Mouse (Mus musculus): Measurements from ENCODE around the gene P2rx6. TPM values are rescaled to one million over a fixed set of nuclear protein-coding genes. Genes with fewer than 3 reads are reported as not detected.

Gene P2rx6
- total and polyA plus RNA-seq, 3 experiments, result 0.78 to 2.9 (median 0.89) TPM

DNA sequence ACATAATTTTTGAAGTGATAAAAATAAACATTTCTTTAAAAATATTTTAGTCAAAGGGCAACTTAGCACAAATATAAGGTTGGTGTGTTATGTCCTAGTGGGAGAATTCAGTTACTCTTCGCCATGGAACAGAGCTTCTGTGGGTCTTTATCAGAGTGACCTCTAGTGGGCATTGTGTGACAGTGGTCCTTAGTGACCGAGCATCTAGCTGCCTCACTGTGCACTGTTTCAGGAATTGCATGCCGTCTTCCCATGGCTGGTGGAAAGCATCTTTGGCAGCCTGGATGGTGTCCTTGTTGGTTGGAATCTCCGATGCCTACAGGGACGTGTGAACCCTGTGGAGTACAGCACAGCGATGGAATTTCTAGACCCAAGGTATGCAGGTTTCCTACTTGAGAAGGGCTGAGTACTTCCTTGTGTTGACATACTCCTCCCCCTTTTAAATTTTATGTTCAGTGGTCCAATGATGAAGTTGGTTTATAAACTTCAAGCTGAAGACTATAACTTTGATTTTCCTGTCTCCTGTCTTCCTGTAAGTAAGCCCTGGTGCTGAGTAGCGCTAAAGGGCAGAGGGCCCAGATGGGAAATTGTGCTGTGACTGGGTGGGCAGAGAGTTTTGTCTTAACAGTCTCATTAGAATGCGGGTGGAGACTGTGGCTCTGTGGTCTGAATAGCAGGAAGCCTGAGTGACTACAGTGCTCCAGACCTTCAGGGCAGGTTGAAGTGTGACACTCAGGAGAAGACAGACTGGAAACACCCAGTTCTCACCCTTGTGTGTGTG is 64.0 kb downstream of the P2rx6 start:
- no peaks in the 10 kb centered on the region for H3K27me3 ChIP-seq (ENCODE audit: control insufficient read depth, insufficient read depth, low read length)
- no peak overlapping the region for H3K27ac ChIP-seq
- intact Hi-C loops (cut with DNase I), result no loop called here
- H3K4me3 ChIP-seq, result no peak overlapping the region
- no peak for DNase-seq
- no peak overlapping the region for H3K9ac ChIP-seq (ENCODE audit: low read depth, low read length)
- no peaks in the 10 kb centered on the region for H3K4me1 ChIP-seq (ENCODE audit: control insufficient read depth, insufficient read depth, low read length)
- no peaks in the 10 kb centered on the region for H3K79me2 ChIP-seq (replicated peaks; ENCODE audit: control insufficient read depth, insufficient read depth, low read length)
- WGBS, result 66% methylated on average over 8 of the region's 8 CpGs
- TF ChIP-seq EP300 (IDR thresholded peaks at IDR 0.05; ENCODE audit: insufficient read depth, low read depth, low read length), result no peak
- TF ChIP-seq CTCF (IDR thresholded peaks at IDR 0.05), result peak; percentile 71
- no peaks in the 10 kb centered on the region for H3K36me3 ChIP-seq (ENCODE audit: control insufficient read depth, insufficient read depth, low read length)

DNA sequence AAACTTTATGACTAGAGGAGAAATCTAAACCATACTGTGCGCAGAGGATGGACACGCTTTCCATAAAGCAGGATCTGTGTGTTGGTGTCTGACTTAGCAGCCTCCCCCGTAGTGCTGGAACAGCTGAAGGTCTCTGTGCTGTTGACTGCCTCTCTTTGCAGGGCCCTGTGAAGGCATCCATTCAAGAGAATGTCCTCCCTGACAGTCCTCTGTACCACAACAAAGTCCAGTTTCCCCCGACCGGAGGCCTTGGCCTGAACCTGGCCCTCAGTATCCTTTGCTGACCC is 64.5 kb downstream of the P2rx6 start:
- no peak for TF ChIP-seq CTCF (IDR thresholded peaks at IDR 0.05)
- TF ChIP-seq POLR2A (IDR thresholded peaks at IDR 0.05; ENCODE audit: insufficient read depth, low read depth, low read length), result no peak
- TF ChIP-seq EP300 (IDR thresholded peaks at IDR 0.05; ENCODE audit: insufficient read depth, low read depth, low read length), result no peak
- intact Hi-C loops (cut with DNase I), result no loop called here
- no peak overlapping the region for H3K27ac ChIP-seq
- 98% methylated on average over 5 of the region's 5 CpGs for WGBS
- no peaks in the 10 kb centered on the region for H3K36me3 ChIP-seq (ENCODE audit: control insufficient read depth, insufficient read depth, low read length)
- no peaks in the 10 kb centered on the region for H3K4me1 ChIP-seq (ENCODE audit: control insufficient read depth, insufficient read depth, low read length)
- no peak overlapping the region for H3K9ac ChIP-seq (ENCODE audit: low read depth, low read length)
- no peaks in the 10 kb centered on the region for H3K79me2 ChIP-seq (replicated peaks; ENCODE audit: control insufficient read depth, insufficient read depth, low read length)
- H3K4me3 ChIP-seq, result no peak overlapping the region
- H3K27me3 ChIP-seq (ENCODE audit: control insufficient read depth, insufficient read depth, low read length), result no peaks in the 10 kb centered on the region
- DNase-seq, result no peak

Other genes with a start within 250 kb of the P2rx6 start
- 1 to 10 TPM; 1.2 to 1.6 TPM for gene Serpind1, start 230.5 kb upstream of the P2rx6 start, total RNA-seq (2021)
- gene Serpind1, start 230.5 kb upstream of the P2rx6 start, polyA plus RNA-seq (2012; rRNA removed), result 0.12 and 1.0 TPM in 2 replicates
- gene Snap29, start 155.9 kb upstream of the P2rx6 start, total RNA-seq (2021), result 10 to 100 TPM; 15.5 to 17.0 TPM
- gene Snap29, start 155.9 kb upstream of the P2rx6 start, polyA plus RNA-seq (2012; rRNA removed), result 5.0 and 8.1 TPM in 2 replicates
- 10 to 100 TPM; 56.4 to 57.1 TPM for gene Pi4ka, start 155.6 kb upstream of the P2rx6 start, total RNA-seq (2021)
- 49.0 and 61.2 TPM in 2 replicates for gene Pi4ka, start 155.6 kb upstream of the P2rx6 start, polyA plus RNA-seq (2012; rRNA removed)
- gene Crkl, start 109.9 kb upstream of the P2rx6 start, total RNA-seq (2021), result 10 to 100 TPM; 26.2 to 27.2 TPM
- 31.2 and 36.5 TPM in 2 replicates for gene Crkl, start 109.9 kb upstream of the P2rx6 start, polyA plus RNA-seq (2012; rRNA removed)
- under 1 TPM in 1 of 2 experiments, not detected in 1; 0.14 TPM for gene Aifm3, start 72.3 kb upstream of the P2rx6 start, total RNA-seq (2021)
- gene Aifm3, start 72.3 kb upstream of the P2rx6 start, polyA plus RNA-seq (2012; rRNA removed), result 0.08 and 0.09 TPM in 2 replicates
- 10 to 100 TPM; 24.3 to 28.5 TPM for gene Lztr1, start 53.2 kb upstream of the P2rx6 start, total RNA-seq (2021)
- 98.0 and 104 TPM in 2 replicates for gene Lztr1, start 53.2 kb upstream of the P2rx6 start, polyA plus RNA-seq (2012; rRNA removed)
- 10 to 100 TPM; 13.3 to 16.0 TPM for gene Thap7, start 30.7 kb upstream of the P2rx6 start, total RNA-seq (2021)
- 32.2 and 32.3 TPM in 2 replicates for gene Thap7, start 30.7 kb upstream of the P2rx6 start, polyA plus RNA-seq (2012; rRNA removed)
- not detected for gene Lrrc74b, start 638 bp upstream of the P2rx6 start, total RNA-seq (2021)
- 0.12 and 0.61 TPM in 2 replicates for gene Lrrc74b, start 638 bp upstream of the P2rx6 start, polyA plus RNA-seq (2012; rRNA removed)
- 1 to 10 TPM; 2.3 to 2.9 TPM for gene Slc7a4, start 21.3 kb downstream of the P2rx6 start, total RNA-seq (2021)
- gene Slc7a4, start 21.3 kb downstream of the P2rx6 start, polyA plus RNA-seq (2012; rRNA removed), result 3.7 and 5.7 TPM in 2 replicates
- gene Smpd4, start 57.5 kb downstream of the P2rx6 start, total RNA-seq (2021), result 10 to 100 TPM; 16.9 to 18.4 TPM
- gene Smpd4, start 57.5 kb downstream of the P2rx6 start, polyA plus RNA-seq (2012; rRNA removed), result 45.9 and 46.9 TPM in 2 replicates
- under 1 TPM; 0.26 to 0.32 TPM for gene Ccdc74a, start 84.6 kb downstream of the P2rx6 start, total RNA-seq (2021)
- gene Ccdc74a, start 84.6 kb downstream of the P2rx6 start, polyA plus RNA-seq (2012; rRNA removed), result 0.16 and 0.47 TPM in 2 replicates
- 10 to 100 TPM; 21.5 to 24.9 TPM for gene Med15, start 171.0 kb downstream of the P2rx6 start, total RNA-seq (2021)
- 37.3 and 44.3 TPM in 2 replicates for gene Med15, start 171.0 kb downstream of the P2rx6 start, polyA plus RNA-seq (2012; rRNA removed)
- 10 to 100 TPM; 17.3 to 18.6 TPM for gene Klhl22, start 197.7 kb downstream of the P2rx6 start, total RNA-seq (2021)
- gene Klhl22, start 197.7 kb downstream of the P2rx6 start, polyA plus RNA-seq (2012; rRNA removed), result 23.6 and 30.2 TPM in 2 replicates
- gene Scarf2, start 235.4 kb downstream of the P2rx6 start, total RNA-seq (2021), result 1 to 10 TPM; 4.1 to 5.2 TPM
- 10.8 and 13.4 TPM in 2 replicates for gene Scarf2, start 235.4 kb downstream of the P2rx6 start, polyA plus RNA-seq (2012; rRNA removed)